Mouse (Mus musculus) CH12.LX (cell line): Measurements from ENCODE around the gene Gm8122.
"Not testable (repeated sequence)": the region's sequence is repeated elsewhere in the genome, so short reads cannot be mapped to it uniquely, and the experiment has no call there.

Experiments
- CTCF ChIP-seq, 2 experiments: IDR thresholded peaks in 1 of 2; conservative IDR thresholded peaks in 1 of 2; 2 replicates each; pipeline ENCODE4 v1.5.1; 2011 to 2012; ENCODE audit warnings: low read depth in 2 of 2, low read length in 2 of 2, improper control_type of control experiment in 1 of 2, inconsistent platforms in 1 of 2, mild to moderate bottlenecking in 1 of 2, moderate library complexity in 1 of 2
- EP300 ChIP-seq: IDR thresholded peaks from 2 replicates; pipeline ENCODE4 v1.6.1; 2011; ENCODE audit warnings: low read length, improper control_type of control experiment
- GABPA ChIP-seq: IDR thresholded peaks from 2 replicates; pipeline ENCODE4 v1.6.1; 2012; ENCODE audit warnings: low read depth, low read length, improper control_type of control experiment, inconsistent platforms; ENCODE audit not compliant: insufficient replicate concordance
- HCFC1 ChIP-seq: IDR thresholded peaks from 2 replicates; pipeline ENCODE4 v1.6.1; 2012; ENCODE audit warnings: low read depth, mild to moderate bottlenecking, inconsistent platforms, low read length, improper control_type of control experiment
- IRF4 ChIP-seq: IDR thresholded peaks from 2 replicates; pipeline ENCODE4 v1.6.1; 2014; ENCODE audit warnings: low read depth, mild to moderate bottlenecking, inconsistent platforms, low read length, improper control_type of control experiment
- MEF2A ChIP-seq: IDR thresholded peaks from 2 replicates; pipeline ENCODE4 v1.6.1; 2014; ENCODE audit warnings: low read depth, mild to moderate bottlenecking, inconsistent platforms, low read length, improper control_type of control experiment, borderline replicate concordance
- POLR2A ChIP-seq: IDR thresholded peaks from 2 replicates; pipeline ENCODE4 v1.6.1; 2011; ENCODE audit warnings: low read depth, mild to moderate bottlenecking, improper control_type of control experiment, low read length
- POLR2AphosphoS2 ChIP-seq: IDR thresholded peaks from 2 replicates; pipeline ENCODE4 v1.6.1; 2011; ENCODE audit warnings: low read depth, low read length, improper control_type of control experiment
- SMC3 ChIP-seq: IDR thresholded peaks from 2 replicates; pipeline ENCODE4 v1.6.1; 2011; ENCODE audit warnings: low read depth, low read length, improper control_type of control experiment
- ZNF384 ChIP-seq: IDR thresholded peaks from 2 replicates; pipeline ENCODE4 v1.6.1; 2012; ENCODE audit warnings: low read depth, low read length, improper control_type of control experiment, inconsistent platforms

GRCm38 (mm10) chr14:43274986-43275511, 39.9 kb upstream of the Gm8122 start, which contains the start of gene Gm9732:
- not testable (repeated sequence) for TF ChIP-seq MEF2A; HCFC1; CTCF (conservative IDR thresholded peaks at IDR 0.05 in 1 of 2, IDR thresholded peaks at IDR 0.05 in 1 of 2; ENCODE audit: low read depth in 2 of 2, low read length in 2 of 2); POLR2AphosphoS2; POLR2A; ZNF384; GABPA; IRF4; EP300; SMC3
